Mouse (Mus musculus) lung, postnatal 25 days (tissue): ENCODE results near the gene Map3k6.
A peak's percentile ranks its signal among the peaks of the same experiment; 100 is the strongest.

Experiments used
- DNase-seq: peaks from one replicate; pipeline ENCODE4 v3.0.0; 2022; ENCODE audit warnings: low spot score

Gene Map3k6

DNA sequence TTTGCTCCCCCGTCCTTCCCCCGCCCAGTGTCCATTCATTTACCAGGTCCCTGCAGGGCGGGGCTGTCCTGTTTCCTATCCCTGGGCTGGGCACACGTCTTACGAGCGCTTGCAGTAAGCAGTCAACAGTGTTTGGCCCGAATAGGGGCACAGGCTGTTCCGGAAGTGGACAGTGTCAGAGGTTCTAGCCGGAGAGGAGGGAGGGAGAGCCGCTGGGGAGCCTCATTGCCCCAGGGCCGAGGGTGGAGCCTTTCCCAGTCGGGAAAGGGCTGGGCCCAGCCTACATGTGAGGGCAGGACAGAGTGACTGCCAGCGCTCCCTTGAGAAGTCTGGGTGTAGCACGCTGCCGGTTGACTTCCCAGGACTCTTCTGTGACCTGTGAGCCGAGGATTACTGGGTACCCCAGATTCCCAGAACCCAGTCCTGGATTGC lies at the start of gene Map3k6:
Gene Map3k6 (plus strand): TSS at position 329 of the 432 bp plus-strand sequence.
- peak; percentile 96 for DNase-seq

DNA sequence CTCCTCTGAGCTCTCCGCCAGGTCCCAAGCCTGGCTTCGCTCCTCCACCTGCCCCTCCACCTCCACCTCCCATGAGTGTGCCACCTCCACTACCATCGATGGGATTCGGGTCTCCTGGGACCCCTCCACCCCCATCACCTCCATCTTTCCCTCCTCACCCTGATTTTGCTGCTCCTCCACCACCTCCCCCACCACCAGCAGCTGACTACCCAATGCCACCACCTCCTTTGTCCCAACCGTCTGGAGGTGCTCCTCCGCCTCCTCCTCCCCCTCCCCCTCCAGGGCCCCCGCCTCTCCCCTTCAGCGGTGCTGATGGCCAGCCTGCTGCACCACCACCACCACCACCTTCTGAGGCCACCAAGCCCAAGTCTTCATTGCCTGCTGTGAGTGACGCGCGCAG lies 46.1 kb upstream of the Map3k6 start:
- no peak for DNase-seq

DNA sequence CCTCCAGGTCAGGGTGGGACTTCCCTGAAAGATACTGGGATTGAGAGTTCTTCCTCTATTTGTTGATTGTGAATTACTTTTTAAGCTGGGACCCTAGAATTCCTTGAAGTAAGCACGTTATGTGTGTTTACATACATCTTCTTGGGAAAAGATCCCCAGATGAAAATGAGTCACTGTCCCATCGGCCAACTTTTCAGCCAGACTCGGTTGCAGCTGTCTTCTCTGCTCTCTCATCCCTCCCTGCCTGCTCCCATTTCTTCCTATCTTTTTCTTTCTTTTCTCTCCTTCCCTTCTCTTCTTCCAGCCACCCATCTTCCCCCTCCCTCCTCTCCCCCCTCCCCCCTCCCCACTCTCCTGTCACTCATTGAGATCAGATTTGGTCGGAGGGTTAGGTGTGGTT lies 45.6 kb upstream of the Map3k6 start:
- no peak for DNase-seq

DNA sequence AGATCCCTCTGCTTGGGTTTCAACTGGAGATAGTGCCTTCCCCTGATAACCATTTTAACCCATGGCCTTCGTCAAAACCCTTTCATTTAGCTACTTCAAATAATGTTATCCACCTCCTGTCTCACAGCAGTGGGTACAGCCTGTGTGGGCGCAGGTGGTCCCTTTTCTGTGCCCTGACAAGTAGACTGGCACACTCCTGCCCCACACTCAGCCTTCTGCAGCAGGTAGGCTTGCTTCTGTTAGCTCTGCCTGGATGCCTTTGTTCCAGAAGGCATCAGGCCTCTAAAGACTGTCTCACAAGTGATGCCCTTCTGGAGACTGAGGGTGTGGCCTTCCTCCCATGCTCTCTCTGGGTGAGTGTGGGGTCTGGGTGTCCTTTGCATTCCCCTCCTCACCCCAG lies 44.5 kb upstream of the Map3k6 start:
- no peak for DNase-seq

DNA sequence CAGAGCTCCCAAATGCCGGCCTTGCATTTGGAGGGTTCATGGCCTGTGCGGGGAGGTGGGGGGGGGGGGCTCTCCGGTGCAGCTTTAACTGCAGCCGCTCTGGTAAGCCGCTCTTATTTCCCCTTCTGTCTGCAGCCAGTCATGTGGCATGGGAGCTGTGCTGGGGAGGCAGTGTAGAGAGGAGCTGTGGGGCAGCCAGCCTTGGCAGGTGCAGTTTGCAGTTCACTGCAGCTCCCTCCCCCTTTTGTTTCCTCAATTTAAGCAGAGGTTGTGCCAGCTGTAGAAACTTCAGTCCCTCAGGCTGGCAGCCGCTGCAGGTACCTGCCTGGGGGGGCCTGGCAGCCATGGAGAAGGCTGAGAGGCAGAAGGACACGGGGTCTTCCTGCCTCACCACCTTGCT lies 43.8 kb upstream of the Map3k6 start:
- DNase-seq: no peak

DNA sequence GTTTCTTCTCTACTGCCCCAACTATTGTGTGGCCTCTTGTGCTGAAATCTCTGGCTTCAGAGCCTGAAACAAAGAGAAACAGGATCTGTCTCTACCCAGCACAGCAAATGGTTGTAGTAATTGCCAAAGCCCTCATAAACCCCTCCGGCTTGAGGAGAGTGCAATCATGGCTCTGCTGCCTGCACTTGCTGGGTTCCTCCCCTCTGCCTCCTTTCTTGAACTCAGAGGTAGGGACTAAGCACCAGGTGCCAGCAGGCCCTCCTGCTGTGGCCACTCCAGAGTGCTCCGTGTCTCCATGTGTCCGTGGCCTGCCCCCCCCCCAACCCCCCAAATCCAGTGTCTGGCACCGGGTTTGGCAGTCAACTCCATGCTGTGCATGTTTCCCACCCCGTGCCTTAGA lies 43.3 kb upstream of the Map3k6 start:
- no peak for DNase-seq

DNA sequence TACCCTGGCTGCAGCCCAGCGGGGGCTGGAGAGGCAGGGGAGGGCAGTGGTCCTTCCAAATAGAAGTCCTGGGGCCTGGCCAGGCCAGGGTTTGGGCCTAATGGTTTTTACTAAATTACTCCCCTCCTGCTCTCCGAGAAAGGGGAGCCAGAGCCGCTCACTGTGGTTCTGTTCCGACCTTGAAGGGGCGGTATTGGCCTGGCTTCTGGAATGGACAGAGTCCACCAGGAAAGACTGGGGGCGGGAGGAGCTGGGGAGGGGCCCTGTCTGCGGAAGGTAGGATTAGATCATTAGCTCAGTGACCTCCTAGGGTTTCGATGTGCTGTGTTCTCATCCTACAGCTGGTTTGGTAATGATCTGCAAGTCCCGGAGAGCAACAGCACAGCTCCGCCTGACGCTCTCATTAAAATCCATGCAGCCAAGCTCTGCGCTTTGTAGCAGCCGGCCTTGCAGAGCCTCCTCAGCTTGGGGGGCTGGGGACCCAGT lies 42.8 kb upstream of the Map3k6 start:
- DNase-seq: no peak

DNA sequence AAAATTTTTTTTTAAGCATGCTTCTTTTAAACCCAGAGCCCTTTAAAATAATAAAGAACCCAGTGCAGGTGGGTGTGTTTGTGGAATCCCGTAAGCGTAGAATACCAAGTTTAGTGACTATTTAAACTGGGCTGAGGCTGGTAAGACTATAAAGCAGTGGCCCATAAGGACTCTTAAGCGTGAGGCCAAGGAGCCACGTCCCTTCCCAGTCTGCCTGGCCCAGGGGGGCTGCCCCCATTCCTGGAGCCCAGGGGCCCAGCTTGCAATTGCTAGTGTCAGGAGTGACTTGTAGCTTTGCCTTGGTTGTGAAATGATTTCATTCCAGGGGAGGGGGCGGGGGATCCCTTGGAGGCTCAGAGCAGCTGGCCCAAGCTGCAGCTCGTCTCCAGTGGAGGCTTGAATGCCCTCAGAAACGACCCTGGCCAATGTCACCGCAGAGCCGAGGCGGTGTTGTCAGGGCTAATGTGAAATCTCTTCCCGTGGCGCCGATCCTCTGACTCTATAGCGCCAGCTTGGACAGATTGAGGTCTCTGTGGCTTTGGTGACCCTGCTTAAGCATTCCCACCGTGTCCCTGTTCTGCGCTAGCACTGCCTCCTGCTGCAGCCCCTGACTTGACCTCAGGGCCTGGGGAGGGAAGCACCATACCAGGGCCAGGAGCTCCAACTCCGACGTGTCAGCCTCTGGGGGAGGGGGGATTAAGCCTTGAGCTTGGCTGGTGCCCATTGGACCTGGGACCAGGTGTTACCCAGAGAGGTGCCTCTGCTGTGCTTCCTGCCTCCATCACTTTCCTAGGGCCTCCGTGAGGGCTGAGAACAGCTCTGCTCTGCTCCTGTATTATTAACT lies 42.1 kb upstream of the Map3k6 start:
- DNase-seq: no peak

DNA sequence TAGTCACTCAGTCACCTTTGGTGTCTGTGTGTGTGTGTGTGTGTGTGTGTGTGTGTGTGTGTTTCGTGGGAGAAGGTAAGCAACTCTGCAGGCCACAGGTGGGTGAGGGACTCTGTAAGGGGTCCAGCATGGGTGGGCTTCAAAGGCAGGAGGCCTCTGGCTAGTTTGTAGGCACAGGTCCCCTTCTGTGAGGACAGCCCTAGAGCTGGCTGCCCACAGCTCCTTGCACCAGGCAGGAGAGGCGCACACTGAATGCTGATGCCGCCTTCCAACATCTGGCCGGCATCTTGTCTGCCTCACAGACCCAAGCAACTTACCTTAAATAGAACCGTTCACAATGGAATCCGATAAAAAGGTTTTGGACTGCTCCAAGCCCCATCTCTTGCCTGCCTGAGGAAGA lies 40.9 kb upstream of the Map3k6 start:
- no peak for DNase-seq

DNA sequence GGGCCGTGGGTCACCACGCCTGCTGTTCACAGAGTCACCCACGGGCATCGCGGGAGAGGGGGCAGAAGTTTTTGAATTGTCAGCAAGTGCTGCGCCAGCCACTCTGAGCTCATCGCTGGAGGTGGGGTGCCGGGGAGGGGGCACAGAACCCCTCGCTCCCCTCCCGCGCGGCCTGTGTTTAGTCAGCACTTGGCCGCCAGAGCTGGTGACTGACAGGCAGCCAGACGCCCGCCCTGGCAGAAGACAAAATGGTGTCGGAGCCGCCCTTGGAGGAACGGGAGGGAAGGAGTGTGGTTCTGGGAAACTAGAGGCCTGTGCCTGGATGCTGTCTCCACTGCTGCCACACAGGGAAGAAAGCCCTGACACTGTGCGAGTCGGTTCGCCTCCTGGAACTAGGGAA lies 40.3 kb upstream of the Map3k6 start:
- DNase-seq: no peak

DNA sequence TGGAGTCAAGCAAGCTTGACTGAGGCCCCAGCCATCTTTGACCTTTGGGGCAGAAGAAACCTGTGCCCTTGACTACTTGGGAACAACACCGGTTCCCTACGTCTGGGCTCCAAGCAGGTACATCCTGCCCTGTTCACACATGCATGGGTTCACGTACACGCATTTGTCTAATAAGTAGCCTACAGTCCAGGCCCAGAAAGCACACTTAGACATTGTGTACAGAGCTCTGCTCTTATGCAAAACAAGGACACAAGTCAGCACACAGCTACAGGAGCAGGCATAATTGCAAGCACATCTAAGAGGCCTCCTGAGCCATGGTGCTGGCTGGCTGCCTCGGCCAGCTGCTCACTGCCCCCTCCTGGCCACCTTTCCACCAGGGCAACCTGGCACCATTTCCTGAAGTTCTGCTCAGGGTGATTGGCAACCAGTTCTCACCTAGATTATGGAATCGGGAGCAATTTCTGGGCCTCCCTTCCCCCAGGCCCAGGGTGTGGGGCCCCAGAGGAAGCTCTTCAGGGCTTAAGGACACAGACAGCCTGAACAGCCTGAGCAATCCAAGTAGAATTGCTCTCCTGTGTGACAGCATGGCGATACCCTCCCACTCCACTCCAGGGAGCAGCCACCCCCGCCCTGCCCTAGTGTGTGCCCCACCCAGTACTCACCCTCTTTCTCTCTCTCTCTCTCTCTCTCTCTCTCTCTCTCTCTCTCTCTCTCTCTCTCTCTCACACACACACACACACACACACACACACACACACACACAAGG lies 39.4 kb upstream of the Map3k6 start:
- peak; percentile 81 for DNase-seq

DNA sequence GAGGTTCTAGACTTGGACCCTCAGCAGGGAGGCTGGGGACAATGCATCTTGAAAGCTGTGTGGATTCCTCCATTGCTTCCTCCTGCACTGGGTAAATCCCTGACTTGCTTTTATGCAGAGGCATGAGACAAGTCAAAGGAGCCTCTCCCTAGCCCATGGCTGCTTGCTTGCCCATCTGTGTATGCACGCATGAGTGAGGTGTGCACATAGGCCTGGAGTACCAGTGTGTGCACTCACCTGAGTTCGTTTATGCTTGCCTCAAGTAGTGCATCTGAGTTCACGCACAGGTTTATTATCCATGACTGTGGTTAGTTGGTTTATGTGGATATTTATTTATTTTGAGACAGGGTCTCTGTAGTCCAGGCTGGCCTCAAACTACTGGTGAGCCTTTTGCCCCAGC lies 38.4 kb upstream of the Map3k6 start:
- DNase-seq: no peak

DNA sequence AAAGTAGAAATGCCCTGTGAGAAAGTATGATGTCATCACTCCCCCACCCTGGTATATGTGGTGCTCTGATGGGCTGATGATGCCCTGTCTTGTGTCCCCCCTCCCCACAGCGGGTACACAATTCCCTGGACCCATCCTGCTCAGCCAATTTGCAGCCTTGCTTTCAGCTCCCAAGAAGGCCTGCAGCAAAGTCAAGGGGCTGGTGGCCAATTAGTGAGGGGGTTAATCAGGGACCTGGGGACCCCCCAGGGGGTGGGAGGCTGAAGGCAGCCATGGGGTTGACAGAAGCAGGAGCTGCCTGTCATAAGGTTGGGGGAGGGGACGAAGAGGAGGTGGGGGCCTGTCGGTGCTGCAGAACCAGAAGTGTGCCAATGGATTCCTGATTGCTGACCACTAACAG lies 37.0 kb upstream of the Map3k6 start:
- DNase-seq: no peak

DNA sequence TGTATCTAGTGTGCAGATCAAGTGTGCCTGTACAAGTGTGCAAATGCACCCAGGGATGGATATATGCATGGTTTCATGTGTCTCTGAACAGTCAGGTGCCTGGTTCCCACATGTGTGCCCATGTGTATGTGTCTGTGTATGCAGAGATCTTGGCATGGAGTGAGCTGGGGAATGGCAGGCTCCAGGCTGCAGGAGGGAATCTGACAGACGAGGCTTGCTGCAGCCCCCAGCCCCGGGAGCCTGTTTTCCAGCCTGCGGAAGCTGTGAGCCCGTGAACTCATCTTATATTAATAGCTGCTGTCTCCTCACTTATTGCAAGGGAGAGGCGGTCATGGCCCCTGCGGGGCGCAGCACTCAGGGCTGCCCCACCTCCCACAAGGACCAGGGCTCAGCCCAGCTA lies 36.2 kb upstream of the Map3k6 start:
- DNase-seq: no peak

DNA sequence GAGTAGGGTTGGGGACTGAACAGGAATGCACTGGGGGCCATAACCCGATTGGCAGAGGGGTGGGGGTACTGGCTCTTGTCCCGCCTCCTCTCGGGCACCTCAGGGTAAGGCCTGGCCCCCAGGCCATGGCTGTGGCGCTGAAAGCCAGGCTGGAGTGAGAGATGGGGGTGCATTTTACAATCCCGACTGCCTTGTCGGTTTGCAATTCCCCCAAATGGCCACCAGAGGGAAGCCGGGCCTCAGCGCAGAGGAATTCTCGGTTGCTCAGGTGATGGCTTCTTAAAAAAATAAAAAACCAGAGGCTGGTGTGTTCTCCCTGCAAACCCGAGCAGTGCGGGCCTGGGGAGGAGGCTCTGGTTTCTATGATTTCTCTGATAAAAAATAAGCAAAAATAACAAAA lies 31.3 kb upstream of the Map3k6 start:
- DNase-seq: peak; percentile 53

DNA sequence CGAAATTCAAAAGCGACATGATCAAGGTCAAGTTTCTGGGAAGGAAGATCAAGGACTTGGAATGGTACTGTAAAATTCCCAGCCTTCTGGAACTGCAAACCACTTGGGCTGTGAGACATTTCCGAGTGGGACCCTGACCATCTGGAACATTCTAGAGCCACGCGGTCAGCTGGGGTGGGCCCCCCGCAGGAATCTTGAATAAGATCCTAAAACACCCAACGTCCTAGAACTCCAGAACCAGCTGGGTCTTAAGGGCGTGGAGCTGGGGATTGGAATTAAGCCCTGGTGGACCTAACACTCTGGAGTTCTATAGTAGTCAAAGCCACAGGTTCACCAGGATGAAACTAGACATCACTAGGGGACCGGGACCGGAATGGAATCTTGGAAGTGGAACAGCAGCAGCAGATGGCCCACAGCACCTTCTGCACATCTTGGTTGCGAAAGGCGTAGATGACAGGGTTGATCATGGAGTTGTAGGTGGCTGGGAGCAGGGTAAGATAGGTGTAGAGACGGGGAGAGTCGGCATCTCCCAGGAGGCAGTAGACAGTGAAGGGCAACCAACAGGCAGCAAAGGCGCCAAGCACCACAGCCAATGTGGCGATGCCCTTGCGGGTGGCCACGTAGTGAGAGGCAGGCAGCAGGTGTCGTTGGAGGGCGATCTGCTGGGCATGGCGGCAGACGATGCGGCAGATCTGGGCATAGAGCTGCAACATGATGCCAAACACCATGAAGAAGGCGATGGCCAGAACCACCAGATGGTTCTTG lies 30.4 kb upstream of the Map3k6 start:
- no peak for DNase-seq

DNA sequence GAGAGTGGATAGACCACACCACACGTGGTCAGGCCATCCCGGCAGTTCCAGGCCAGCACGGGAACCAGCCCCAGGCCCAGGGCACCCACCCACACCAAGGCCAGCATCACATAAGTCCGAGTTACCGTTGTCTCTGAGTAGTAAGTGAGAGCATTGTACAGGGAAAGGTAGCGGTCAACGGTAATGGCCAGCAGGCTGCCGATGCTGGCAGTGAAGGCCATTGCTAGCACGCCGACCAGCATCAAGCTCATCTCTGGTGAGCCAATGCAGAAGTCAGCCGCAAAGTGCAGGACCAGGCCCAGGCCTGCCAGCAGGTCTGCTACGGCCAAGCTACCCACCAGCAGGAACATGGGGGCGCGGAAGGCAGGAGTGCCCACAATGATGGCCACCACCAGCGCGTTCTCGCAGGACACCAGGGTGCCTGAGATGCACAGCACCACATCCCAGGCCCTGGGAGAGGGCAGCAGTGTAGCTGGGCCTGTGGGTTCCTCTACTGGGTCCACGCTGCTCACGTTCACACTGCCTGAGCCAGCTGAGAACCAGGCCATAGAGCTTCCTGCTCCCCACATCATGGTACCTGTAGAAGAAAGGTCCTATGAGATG lies 29.7 kb upstream of the Map3k6 start:
- DNase-seq: no peak

DNA sequence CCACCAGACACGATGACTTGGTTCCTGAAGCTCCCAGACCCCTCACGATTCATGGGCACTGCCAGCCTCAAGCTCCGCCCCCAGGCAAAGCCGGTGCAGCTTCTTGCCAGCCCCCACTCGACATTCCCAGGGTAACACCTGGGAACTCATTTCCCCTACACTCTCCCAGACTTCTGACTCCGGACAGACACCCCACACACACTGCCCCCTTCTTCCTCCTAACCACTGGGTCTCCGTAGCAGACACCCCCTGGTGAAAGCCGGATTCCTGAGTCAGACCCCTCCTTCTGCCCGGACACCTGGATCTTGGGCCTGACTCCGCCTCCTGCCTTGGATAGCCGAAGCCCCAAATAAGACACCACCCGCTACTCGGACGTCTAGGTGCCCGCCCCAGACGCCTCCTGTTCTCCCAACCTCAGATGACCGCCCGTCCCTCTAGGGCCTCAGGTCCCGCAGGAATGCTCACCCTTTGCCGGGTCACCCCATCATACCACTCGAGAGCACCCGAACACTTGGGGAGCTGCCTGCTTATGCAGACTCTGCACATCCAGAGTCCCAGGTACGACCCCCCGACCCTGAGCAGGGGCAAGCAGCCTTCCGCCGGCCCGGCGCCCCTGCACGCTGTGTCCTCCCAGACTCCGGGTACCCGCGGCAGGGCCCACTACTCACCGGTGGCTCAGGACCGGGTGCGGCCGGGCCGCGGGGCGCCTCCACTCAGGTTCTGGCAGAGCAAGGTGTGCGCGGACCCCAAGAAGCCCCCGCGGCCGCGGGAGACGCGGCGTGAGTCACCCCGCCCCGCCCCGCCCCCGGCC lies 28.7 kb upstream of the Map3k6 start, which contains the start of the genes Cd164l2 and Gpr3:
Gene Cd164l2 (plus strand): TSS at position 381 of the 811 bp plus-strand sequence.
Gene Gpr3 (minus strand): TSS at position 786 of the 811 bp plus-strand sequence.
- DNase-seq: no peak

DNA sequence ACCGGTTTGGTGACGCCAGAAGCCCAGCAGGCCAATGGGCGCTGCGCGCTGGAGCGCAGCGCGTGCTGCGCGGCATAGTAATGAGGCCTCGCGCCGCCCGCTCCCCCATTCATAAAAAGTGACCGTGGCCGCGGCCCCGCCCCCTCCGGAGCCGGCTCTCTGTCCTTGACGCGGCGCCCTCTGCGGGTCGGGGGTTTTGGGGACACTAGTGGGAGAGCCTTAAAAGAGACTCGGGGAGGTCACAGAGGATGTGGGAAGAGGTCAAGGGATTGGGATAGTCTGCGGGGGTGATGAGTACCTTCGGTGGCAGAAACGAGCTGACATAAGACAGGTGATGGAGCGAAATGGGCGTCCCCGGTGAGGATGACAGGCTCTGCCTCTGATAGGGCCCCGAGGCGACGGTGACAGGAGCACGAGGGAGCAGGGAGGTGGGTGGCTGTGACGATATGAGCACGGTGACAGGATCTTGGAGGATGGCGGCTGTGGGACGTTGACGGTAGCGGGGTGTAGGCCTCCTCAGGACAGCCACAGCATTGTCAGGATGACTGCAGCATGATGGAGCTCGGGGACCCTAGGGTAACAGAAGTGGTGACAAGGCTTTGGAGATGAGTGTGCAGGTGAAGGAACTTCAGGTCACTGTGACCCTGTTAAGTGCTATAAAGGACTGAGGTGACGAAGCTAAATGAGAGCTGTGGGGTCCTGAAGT lies 27.9 kb upstream of the Map3k6 start:
- peak; percentile 81 for DNase-seq

DNA sequence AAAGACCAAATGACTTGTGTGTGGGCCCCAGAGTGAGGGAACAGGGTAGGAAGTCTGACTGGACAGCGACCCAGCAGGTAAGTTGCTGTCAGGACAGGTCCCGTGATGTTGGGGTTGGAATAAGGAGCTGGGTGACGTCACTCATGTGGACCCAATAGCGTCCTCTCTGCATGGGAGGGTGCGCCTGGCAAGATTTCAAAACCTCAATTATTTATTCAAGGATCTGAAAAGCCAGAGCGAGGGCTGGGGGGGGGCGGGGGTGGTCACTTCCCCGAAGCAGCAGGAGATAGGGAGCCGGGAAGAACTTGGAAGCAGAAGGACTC lies 27.4 kb upstream of the Map3k6 start:
- peak; percentile 53 for DNase-seq

DNA sequence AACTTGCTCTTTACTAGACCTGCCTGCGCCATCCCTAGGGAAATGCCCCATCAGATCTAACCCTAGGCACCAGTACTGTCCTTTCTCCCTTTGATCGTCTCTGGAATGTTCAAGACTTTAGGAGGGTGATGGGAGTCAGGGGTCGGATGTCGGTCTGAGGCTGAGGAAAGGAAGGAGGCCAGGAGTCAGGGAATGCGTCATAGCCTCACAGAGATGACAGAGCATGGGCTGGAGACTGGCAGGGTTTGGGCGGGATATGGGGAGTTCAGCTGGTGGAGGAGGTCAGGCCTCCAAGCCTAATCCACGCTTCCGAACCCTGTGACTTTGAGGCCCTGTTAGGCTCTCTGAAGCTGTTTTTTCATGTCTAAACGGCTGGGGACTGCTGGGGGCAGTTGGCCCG lies 27.0 kb upstream of the Map3k6 start:
- no peak for DNase-seq
